Mouse (Mus musculus): ENCODE measurements around the gene Vkorc1l1.
"Not testable (repeated sequence)": the region's sequence is repeated elsewhere in the genome, so short reads cannot be mapped to it uniquely, and the experiment has no call there.

Gene Vkorc1l1

GRCm38 (mm10) chr5:129941495-129942045 is at the start of gene Vkorc1l1:
Gene Vkorc1l1 (plus strand): TSS chr5:129941970.
- peak; percentile 97 to 98 for DNase-seq (ENCODE audit: low spot score in 2 of 2)

- peak; percentile 85 for DNase-seq (ENCODE audit: low spot score in 2 of 2)
Measured at GRCm38 (mm10) chr5:129895198-129896088, 46.3 kb upstream of the Vkorc1l1 start, which contains the start of gene Zbed5. Gene Zbed5 (plus strand): TSS chr5:129895723.

DNA sequence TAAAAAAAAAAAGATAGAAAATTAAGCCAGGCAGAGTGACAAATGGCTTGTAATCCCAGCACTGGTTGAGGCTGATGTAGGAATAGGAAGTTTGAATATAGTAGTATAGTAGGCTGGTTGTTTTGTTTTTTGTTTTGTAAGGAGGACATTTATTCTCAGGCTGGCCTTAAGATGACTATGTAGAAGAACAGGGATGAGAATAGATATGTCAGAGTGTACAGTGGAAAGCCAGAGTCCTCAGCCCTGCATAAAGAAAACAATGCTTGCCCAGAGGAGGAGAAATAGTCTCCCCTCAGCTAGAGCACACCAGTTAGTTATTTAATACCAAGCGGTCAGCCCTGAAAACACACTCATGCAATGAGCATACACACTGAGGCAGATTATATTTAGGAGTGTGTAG is 43.3 kb upstream of the Vkorc1l1 start, which contains the start of gene Phkg1:
TSS of gene Phkg1 (minus strand) at position 101 of the 400 bp plus-strand sequence.
- no peak for DNase-seq (ENCODE audit: low spot score in 2 of 2)

- no peak for DNase-seq (ENCODE audit: low spot score in 2 of 2)
Measured at GRCm38 (mm10) chr5:129907775-129908174, 34.0 kb upstream of the Vkorc1l1 start.

- DNase-seq (ENCODE audit: low spot score in 2 of 2): peak; percentile 81 to 86
Measured at GRCm38 (mm10) chr5:129908242-129908965, 33.4 kb upstream of the Vkorc1l1 start, which contains the start of gene Nupr1l. Gene Nupr1l (plus strand): TSS chr5:129908540.

GRCm38 (mm10) chr5:129909147-129909546 is 32.6 kb upstream of the Vkorc1l1 start:
- DNase-seq (ENCODE audit: low spot score in 2 of 2): no peak

DNA sequence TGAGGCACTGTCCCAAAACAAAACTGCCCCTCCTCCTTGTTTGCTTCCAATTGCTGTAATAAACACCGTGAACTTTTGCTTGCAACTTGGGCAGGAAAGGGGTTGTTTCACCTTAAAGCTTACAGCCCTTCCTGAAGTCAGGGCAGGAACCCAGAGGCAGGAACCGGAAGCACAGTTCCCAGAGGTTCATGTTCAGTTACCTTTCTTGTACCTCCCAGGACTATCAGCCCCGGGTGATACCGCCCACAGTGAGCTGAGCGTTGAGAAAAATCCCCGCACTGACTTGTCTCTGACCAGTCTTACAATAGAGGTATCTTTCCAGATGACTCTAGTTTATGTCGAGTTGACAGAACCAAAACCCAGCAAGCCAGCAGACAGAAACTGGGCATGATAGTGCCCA is 32.2 kb upstream of the Vkorc1l1 start:
- no peak for DNase-seq (ENCODE audit: low spot score in 2 of 2)

GRCm38 (mm10) chr5:129914024-129914423 is 27.7 kb upstream of the Vkorc1l1 start:
- peak; percentile 12 to 32 for DNase-seq (ENCODE audit: low spot score in 2 of 2)

- not testable (repeated sequence) for DNase-seq (ENCODE audit: low spot score in 2 of 2)
Measured at GRCm38 (mm10) chr5:129915491-129915890, 26.3 kb upstream of the Vkorc1l1 start.

- no peak for DNase-seq (ENCODE audit: low spot score in 2 of 2)
Measured at GRCm38 (mm10) chr5:129918065-129918651, 23.6 kb upstream of the Vkorc1l1 start.

DNA sequence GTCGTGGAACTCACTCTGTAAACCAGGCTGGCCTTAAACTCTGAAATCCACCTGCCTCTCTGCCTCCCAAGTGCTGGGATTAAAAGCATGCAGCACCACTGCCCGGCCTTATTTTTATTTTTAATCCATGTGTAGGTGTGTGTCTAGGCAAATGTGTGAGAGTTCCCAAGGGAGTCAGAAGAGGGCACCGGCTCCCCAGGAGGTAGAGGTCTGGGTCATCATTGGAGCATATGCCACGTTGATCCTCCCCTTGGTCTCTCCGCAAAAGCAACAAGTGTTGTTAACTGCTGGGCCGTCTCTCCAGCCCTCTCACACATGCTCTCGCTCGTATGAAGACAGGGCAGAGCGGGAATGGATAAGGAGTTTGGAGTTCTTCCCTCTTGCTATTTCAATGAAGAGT is 23.0 kb upstream of the Vkorc1l1 start:
- no peak for DNase-seq (ENCODE audit: low spot score in 2 of 2)

DNA sequence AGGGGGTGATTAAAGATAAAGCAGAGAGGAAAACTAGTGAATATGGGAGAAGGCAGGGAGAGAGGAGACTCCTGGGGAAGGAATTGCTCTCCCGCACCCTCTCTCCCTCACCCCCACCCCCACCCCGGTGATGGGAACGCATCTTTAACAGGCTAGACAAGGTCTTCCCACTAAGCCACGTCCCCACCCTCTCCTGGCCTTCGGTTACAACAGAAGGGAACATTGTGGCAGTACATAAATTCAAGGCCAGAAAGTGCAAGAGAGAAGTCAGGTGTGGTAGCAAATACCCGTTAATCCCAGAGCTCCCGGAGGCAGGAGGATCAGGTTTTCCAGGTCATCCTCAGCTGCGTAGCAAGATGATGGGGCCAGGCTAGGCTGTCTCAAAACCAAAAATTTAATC is 22.4 kb upstream of the Vkorc1l1 start:
- DNase-seq (ENCODE audit: low spot score in 2 of 2): no peak

- DNase-seq (ENCODE audit: low spot score in 2 of 2): no peak
Measured at GRCm38 (mm10) chr5:129921972-129922371, 19.8 kb upstream of the Vkorc1l1 start.

GRCm38 (mm10) chr5:129924820-129925452 is 16.8 kb upstream of the Vkorc1l1 start:
- DNase-seq (ENCODE audit: low spot score in 2 of 2): no peak

- DNase-seq (ENCODE audit: low spot score in 2 of 2): no peak
Measured at GRCm38 (mm10) chr5:129925933-129926332, 15.8 kb upstream of the Vkorc1l1 start.

GRCm38 (mm10) chr5:129929924-129930855 is 11.6 kb upstream of the Vkorc1l1 start:
- no peak for DNase-seq (ENCODE audit: low spot score in 2 of 2)

DNA sequence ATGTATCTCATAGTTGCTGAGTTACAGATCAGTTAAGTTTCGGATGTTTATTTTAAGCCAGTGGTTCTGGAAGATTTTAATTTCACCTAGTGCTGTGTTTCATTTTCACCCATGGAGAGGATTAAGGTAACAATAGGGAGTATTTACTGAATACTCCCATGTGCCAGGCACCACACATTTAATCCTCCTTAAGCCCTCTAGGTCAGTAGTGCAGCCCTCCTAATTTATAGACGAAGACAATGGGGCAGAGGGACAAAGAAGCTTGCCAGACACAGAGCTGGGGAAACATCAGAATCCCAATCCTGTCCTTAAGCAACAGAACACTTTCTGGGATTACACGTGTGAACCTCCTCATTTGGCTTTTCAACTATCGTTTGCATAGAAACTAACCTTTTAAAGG is 4.8 kb upstream of the Vkorc1l1 start:
- DNase-seq (ENCODE audit: low spot score in 2 of 2): no peak

DNA sequence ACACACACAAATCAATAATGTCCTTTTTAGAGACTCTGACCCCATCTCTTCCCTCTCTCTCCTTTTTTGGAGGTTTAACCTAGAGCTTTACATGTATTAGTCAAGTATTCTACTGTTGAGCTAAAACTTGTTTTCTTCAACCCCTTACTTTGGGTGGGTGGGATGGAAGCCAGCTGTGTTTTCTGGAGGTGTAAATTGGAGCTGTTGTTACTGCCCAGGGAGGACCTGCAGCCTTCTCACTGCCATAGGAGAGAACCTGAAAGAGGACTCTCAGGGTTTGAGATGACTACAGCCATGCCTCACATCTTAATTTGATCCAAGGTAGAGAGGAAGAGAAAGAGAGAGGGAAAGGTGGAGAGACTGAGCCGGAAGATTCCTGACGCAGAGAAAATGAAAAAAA is 1.5 kb upstream of the Vkorc1l1 start:
- no peak for DNase-seq (ENCODE audit: low spot score in 2 of 2)

- no peak for DNase-seq (ENCODE audit: low spot score in 2 of 2)
Measured at GRCm38 (mm10) chr5:129940736-129941494, 855 bp upstream of the Vkorc1l1 start.
